Mouse (Mus musculus): ENCODE measurements around the gene Prickle4.

Gene Prickle4

GRCm38 (mm10) chr17:47694503-47695336 is at the start of gene Prickle4:
Gene Prickle4, minus strand, starts transcription at chr17:47694736.
- DNase-seq (ENCODE audit: low spot score in 2 of 2) = peak; percentile 91 to 96

DNA sequence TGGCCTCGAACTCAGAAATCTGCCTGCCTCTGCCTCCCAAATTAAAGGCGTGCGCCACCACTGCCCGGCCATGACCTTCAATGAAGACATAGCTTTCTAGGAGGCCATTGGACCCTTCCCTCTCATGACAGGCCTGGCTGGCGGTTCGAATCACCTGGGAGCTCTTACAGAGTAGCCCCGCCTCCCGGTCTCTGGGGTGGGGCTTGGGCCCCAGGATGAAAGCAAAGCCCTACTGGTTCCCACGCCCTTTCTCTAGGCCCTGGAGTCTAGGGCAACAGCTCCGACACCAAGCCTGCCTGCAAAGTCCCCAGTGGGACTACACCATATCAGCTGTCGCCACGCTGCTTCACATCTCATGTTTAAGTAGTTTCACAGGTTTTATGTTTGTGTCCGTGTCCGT is 49.5 kb upstream of the Prickle4 start:
- no peak for DNase-seq (ENCODE audit: low spot score in 2 of 2)

DNA sequence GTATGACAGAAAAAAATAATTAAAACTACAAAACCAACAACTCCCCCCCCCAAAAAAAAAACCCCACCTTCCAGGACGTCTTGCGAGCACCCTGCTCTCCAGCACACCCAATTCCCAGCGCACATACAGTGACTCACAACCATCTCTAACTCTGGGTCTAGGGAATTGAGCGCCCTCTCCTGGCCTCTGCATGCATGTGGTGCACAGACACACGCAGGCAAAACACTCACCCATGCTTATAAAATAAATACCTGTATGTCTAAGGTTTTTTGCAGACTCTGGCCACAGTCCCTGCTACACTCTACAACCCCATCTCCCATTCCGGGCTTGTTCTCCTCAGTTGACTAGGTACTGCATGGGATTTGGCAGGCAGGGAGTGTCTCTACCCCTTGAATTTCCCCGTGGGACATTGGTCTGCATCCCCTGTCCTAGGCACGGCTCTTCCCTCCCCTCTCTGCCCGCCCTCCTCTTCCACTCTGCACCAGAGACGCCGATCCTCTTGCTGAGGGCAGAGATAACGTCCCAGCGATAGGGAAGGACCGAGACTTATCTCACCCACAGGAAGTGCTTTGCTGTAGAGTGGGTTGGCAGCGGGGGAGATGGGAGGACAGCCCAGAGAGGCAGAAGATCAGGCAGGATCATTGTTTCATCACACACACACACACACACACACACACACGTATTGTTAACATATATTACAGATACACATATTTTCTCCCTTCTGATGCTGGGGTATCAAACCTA is 48.6 kb upstream of the Prickle4 start:
- DNase-seq (ENCODE audit: low spot score in 2 of 2) = no peak

- no peak for DNase-seq (ENCODE audit: low spot score in 2 of 2)
Measured at GRCm38 (mm10) chr17:47740186-47740585, 45.6 kb upstream of the Prickle4 start.

DNA sequence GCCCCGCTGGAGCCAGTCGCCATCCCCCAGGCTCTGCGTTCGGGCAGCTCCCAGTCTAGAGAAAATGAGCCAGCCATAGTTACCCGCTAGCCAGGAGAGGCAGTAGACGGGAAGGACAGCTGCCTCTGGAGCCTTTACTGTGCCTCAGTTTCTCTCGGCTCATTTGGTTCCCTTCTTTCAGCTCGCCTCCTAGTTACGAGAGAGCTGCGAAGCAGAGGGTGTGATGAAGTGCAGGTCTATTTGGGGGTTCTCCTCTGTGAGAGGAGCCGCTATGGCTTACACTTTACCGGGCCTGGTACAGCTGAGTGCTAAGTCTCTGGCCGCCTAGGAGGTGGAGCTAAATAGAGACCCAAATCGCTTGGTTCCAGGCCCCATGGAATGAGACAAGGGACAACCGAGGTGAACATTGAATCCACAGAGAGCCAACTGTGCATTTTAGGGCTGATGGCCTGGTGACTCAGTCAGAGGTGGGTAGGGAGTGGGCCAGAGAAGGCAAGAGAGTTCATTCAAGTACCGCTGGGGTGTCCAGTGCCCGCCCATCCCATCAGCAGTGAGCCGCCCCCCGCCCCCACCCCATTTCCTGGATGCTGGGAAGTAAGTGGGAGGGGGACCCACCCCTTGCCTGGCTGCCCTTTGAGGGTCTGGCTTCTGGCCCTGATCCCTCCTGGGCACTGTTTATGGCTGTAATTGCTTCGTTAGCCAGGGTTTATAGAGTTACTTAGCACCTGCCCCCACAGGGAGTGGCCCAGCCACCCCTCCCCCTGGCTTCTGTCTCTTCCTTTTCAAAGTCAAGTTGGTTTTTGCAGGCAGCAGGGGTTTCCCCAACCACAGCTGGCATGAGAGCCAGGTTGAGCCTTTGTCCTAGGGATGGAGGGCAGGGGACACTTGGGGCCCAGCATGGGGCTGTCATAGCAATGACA is 44.6 kb upstream of the Prickle4 start:
- no peak for DNase-seq (ENCODE audit: low spot score in 2 of 2)

- peak in 1 of 2 experiments; percentile 14 for DNase-seq (ENCODE audit: low spot score in 2 of 2)
Measured at GRCm38 (mm10) chr17:47738066-47738878, 43.7 kb upstream of the Prickle4 start.

- DNase-seq (ENCODE audit: low spot score in 2 of 2) = peak; percentile 65 to 71
Measured at GRCm38 (mm10) chr17:47737271-47738065, 42.9 kb upstream of the Prickle4 start.

DNA sequence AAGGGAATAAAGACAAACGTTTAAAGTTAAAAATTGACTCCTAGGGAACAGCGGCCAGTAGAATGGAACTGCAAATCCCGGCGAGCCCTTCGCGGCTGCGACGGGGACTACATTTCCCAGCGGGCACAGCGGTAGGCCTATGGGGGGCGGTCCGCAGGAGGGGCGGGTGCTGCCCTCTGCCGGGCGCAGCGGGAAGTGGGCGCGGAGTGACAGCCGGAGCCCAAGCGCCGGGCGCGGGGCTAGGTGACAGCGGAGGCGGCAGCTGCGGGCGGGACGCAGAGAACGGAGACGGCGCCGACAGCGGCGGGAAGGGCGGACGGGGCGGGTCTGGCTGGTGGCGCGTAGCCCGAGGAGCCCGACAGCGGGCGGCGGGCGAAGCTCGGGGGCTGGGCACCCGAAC is 42.3 kb upstream of the Prickle4 start, which contains the start of gene Tfeb:
TSS of gene Tfeb (plus strand) at position 175 of the 400 bp plus-strand sequence.
- peak; percentile 88 to 95 for DNase-seq (ENCODE audit: low spot score in 2 of 2)

GRCm38 (mm10) chr17:47735553-47736100 is 41.1 kb upstream of the Prickle4 start:
- DNase-seq (ENCODE audit: low spot score in 2 of 2) = no peak

DNA sequence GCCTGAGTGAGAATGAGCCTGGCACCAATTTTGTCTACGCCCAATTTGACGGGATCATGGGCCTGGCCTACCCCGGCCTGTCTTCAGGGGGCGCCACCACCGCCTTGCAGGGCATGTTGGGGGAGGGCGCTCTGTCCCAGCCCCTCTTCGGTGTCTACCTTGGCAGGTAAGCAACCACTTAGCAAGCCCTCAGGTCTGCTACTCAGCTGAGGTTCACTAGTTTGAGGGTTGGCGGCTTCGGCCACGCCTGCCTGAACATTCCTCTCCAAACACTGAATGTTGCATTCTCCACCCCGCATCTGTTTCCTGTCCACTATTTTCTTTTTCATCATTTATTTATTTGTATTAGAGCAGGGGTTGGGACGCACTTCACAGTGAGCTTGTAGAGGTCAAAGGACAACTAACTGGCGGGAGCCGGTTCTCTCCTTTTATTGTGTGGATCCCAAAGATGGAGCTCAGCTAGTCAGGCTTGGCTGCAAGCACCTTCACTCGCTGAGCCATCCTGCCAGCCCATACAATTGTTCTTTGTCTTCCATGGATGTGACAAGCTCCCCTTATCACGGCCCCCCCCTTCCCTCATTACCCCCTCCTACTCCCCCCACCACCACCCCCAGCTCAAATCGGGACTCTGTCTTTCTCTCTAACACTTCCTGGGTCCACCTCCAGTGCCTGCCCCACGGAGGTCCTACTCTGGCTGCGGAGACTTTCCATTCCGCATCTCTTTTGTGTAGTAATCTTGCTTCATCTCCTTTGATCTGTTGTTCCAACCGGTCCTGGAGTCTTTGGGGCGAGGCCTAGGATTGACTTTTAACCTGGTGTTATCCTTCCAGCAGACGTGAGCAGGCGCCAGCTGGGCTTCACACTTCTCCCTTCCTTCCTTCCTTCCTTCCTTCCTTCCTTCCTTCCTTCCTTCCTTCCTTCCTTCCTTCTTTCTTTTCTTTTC is 36.4 kb upstream of the Prickle4 start:
- no peak for DNase-seq (ENCODE audit: low spot score in 2 of 2)

- no peak for DNase-seq (ENCODE audit: low spot score in 2 of 2)
Measured at GRCm38 (mm10) chr17:47726566-47726965, 32.0 kb upstream of the Prickle4 start, which contains the start of gene Pgc. Gene Pgc, plus strand, starts transcription at chr17:47726842.

- no peak for DNase-seq (ENCODE audit: low spot score in 2 of 2)
Measured at GRCm38 (mm10) chr17:47721183-47721582, 26.6 kb upstream of the Prickle4 start.

DNA sequence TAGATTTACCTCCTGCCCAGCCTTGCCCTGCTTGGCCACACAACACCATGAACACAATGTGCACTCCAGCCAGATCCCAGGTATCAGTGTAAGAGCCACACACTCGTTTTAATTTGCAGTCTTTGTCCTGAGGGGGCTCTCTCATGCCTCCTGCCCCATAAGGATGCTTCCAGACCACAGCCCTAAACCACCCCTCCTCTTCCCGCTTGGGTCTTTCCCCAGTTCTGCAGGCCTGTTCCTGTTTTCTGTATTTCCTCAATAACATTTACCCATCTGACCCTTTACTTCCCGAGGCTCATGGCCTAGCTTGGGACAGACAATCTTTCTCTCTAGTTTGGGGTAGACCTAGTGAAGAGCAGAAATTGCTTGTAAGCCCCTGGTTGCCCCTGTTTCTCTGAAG is 20.5 kb upstream of the Prickle4 start:
- DNase-seq (ENCODE audit: low spot score in 2 of 2) = no peak

DNA sequence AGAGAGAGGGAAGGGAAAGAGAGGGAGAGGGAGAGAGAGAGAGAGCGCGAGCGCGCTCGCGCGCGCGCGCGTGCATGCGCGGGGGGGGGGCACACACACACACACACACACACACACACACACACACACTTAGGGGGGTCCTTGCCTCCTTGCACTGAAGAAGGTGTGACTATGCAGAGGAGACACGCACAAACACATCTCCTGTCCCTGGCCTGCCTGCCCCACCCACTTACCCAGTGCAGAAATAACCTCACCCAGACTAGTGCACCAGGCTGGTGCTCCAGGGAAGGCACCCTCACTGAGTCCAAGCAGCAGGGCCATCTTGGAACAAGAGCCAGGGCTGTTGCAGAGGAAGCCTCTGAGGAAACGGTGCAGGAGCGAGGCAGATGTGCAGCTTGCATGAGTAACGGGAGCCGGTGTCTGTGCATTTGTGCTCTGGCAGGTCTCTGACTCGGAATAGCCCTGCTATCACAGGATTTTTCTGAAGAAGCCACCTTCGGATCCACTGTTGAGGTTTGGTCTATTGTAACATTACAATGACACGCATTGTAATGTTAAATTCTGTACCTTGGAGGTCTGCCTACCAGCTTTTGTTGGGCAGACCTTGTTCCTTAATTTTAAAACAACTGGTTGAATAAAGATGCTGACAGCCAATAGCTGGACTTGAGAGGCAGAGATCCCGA is 18.5 kb upstream of the Prickle4 start:
- DNase-seq (ENCODE audit: low spot score in 2 of 2) = no peak

DNA sequence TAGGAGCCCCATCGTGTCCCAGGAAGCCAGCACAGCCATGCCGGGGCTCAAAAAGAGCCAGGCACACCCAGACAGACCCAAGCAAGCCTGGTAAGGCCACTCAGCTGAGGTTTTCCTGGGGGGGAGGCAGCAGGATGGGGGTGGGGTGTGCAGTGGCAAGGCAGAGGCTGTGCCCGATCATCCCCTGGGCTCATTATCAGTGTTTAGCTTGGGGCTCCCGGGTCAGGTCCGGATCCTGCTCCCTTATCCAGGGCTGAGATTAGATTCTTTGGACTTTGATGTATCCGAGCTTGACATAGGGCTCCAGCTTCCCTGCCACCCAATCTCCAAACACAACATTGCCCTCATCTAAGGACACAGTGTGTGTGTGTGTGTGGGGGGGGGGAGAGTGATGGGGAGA is 17.3 kb upstream of the Prickle4 start:
- DNase-seq (ENCODE audit: low spot score in 2 of 2) = no peak

DNA sequence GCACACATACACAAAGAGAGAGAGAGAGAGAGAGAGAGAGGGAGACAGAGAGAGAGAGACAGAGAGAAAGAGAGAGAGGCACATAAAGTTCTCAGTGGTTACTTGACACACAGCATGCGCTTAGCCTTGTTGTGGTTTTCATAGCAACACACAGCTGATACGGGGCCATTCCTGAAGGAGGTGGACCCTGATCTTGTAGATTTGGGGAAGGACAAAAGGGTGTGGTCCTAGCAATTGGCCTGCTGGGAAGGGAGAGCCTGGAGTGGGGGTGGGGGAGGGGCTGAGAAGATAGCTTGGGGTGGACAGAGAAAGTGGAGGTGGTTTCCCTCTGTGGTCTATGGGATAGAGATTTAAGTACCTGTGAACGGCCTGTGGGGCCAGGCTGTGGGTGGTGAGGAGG is 15.5 kb upstream of the Prickle4 start:
- no peak for DNase-seq (ENCODE audit: low spot score in 2 of 2)

DNA sequence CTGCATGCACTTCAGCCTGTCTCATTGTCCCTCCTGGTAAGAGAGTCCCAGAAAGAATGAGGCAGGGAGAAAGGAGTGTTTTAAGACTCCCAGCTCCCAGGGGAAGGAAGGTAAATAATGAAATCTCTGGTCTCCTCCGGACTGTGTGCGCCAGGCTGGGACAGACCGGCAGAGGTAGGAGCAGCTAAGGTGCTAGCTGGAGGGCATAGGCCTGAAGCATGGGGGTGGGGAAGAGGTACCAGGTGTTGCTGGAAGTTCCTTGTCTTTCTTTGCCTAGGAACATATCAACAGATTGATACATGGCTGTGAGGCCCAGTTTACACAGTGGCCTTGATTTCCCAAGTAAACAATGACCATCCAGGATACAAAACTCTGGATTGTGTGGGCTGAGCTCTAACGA is 14.4 kb upstream of the Prickle4 start:
- DNase-seq (ENCODE audit: low spot score in 2 of 2) = no peak

- no peak for DNase-seq (ENCODE audit: low spot score in 2 of 2)
Measured at GRCm38 (mm10) chr17:47707961-47708360, 13.4 kb upstream of the Prickle4 start.

Measured in frontal cortex, postnatal 14 days (tissue).